Mouse (Mus musculus): Measurements from ENCODE around the gene Alad.

Gene Alad

DNA sequence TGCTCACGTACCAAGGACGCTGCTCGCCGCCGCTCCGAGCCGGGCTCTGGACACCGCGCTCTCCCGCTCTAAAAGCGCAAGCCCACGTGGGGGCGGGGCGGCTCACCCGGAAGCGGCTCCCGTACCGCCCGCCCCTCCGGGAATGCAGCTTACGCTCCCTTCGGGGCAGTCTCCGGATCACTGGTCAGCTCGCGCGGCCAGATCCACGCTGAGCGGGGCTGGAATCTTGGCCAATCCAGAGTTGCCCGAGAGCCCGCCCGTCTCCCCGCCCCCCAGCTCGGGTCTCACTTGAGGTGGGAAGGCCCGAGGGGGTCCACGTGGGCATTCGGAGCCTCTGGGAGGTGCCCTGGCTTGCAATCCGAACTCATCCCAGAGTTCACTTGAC lies at the start of gene Alad:
Gene Alad, minus strand, starts transcription at position 70 of the 385 bp plus-strand sequence.
- DNase-seq (ENCODE audit: low read depth): peak; percentile 86

DNA sequence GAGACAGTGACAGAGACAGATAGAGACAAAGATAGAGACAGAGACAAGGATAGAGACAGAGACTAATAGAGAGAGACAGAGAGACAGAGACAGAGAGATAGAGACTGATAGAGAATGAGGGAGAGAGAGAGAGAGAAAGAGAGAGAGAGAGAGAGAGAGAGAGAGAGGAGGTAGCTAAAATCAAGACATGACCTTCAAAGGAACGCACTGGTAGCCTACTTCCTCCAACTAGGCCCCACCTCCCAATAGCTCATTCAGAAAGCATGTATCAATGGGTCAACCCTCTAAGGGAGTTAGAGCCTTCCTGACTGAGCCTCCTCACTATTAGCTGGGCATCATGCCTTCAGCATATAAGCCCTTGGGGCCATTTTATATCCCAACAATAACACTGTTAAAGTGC lies 48.6 kb upstream of the Alad start:
- no peak for DNase-seq (ENCODE audit: low read depth)

DNA sequence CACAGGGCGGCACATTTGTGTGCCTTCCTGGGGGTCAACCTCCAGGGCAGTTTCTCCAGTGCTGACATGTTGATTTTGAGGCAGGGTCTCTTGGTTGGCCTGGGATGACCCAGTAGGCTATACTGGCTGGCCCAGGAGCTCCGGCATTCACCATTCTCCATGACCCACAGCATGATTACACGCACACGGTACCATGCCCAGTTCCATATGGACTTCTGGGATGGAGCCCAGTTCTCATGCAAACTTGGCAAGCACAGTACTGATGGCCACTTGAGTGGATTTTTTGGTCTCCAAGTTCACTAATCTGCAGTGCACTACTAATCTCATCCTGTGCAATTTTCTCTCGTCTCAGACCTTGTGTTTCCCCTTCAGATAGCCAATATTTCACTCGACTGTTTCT lies 48.0 kb upstream of the Alad start:
- DNase-seq (ENCODE audit: low read depth): no peak

DNA sequence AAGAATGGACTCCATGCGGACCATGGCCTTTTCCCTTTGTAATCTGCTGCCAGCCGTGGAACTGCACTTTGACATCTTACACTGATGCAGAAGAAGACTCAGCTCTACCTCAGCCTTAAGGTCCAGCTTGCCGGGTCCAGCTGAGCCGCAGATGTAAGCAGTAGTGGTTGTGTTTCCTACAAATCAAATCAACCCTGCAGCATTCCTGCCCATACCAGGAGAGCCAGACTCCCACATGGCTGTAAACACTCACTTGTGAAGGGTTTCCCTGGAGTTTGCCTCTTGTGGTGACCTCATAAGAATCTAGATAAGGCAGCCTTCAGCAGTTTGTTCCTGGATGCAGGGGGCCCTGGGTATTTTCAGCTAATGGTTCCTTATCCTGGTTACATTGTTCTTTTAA lies 46.8 kb upstream of the Alad start:
- DNase-seq (ENCODE audit: low read depth): no peak

DNA sequence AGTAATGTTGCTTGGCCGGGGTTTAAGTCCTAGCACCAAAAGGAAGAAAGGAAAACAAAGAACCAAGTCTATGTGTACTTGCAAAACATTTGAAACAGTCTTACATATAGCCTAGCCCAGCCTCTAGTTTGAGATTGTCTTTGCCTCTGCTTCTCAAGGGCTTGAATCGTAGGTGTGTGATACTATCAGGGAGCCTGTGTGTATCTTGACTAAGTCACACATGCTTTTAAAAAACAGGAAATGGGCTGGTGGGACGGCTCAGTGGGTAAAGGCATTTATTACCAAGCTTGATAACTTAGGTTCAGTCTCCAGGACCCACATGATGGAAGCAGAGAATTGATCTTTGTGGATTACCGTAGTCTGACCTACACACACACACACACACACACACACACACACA lies 42.3 kb upstream of the Alad start:
- no peak for DNase-seq (ENCODE audit: low read depth)

DNA sequence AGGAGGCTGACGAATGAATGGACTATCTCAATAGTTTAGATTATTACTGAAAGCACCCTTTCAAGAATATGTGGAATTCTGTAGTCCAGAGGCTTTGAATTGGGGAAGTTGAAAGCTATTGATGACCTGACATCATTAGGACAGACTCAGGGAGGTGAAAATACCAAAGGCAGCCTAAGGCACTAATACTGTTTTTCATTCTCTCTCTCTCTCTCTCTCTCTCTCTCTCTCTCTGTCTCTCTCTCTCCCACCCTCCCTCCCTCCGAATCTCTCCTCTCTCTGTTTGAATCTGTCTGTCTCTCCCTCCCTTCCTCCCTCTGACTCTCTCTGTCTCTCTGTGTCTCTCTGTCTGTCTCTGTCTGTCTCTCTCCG lies 41.9 kb upstream of the Alad start:
- DNase-seq (ENCODE audit: low read depth): no peak

DNA sequence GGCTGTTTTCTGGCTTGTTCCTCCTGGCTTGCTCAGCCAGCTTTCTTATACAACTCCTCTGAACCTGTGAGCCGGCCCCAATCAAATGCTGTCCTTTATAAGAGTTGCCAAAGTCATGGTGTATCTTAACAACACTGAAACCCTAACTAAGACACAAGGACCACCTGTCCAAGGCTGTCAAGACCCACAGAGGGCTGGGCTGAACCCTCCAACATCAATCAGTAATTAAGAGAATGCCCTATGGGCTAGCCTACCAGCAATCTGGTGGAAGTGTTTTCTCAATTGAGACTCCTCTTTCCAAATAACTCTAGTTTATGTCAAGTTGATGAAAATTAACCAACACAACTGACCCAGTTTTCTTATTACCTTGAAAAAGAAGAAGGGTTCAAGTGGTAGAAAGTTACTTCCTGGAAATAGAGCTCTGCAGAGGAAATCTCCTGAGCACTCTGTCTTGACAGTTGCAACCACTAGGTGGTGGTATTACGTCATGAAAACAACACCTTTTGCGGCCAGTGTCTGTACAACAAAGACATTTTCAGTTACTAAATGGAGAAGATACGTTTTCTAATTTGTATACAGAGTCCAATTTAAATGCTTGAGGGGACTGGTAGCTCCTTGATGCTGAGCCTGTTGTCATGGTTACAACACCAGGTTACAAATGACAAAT lies 41.4 kb upstream of the Alad start:
- peak; percentile 78 for DNase-seq (ENCODE audit: low read depth)

DNA sequence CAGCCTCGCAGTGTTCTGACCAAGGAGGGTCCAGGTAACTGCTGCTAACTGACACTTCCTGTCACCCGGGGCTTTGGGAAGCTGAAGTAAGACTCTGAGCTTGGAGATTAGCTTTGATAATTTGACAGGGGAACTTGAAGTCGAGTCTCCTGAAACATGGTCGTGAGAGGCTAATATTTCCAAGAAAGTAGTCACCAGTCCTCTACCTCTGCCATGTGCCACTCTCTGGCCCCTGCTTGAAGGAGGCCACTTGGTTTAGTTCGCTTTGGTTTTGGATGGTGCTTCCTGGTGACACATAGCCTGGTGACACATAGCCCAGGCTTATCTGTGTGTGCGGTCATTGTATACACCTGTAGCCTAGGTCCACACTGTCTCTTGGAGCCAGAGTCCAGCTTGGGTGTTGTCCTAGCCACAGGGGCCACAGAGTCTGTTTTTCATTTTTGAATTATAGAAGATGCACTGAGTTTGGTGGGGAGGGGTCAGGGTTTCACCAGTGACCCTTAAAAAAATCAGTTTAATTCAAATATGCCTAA lies 40.1 kb upstream of the Alad start, which contains the start of gene Rgs3:
Gene Rgs3, plus strand, starts transcription at position 51 of the 533 bp plus-strand sequence.
- DNase-seq (ENCODE audit: low read depth): no peak

DNA sequence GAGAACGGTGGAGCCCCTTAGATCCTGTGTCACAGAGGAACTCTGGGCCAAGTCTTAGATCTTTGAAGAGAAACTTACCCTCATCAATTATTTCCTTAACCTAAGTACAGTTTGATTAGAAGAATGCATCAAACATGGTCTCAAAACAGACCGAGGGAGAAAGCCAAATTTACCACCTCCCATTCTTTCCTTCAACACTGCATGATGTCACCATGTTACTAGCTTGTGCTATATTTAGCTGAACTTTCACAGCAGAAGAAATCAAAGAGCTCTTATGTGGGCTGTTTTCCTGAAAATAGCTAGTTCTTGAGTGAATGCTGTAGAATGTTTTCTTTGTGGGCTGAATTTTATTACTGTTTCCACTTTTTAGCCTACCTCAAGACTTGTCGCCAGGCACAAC lies 37.7 kb upstream of the Alad start:
- DNase-seq (ENCODE audit: low read depth): no peak

DNA sequence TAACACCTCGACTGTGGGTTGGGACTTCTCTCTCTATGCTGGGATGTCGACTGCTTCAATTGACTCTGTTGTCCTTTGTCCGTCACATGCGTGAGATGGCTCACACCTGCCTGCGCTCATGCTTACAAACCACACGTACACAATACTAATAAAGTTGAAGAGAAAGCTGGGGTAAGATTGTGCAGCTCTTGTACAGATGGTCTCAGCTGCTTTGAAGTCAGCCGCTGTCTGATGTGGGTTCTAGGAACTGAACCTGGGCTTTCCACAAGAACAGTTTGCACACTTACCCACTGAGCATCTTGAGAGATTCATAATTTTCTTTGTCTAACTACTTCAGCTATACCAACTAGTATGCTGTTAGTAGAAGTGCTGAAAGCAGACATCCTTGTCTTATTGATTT lies 32.2 kb upstream of the Alad start:
- DNase-seq (ENCODE audit: low read depth): no peak

DNA sequence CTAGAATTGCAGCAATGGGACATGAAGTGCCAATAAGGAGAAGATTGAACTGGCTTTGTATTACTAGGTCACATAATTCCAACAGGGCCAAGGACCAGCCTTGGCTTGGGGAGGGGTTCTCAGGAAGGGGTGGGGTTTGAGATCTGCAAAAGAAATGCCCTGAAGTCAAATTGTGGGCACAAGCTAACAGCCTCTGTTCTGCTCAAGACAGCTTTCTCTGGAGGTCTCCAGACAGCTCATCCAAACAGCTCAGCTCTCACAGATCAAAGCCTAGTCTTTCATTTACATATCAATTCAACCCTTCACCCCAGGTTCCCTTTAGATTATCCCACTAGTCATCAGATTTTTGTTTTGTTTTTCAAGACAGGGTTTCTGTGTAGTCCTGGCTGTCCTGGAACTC lies 25.1 kb upstream of the Alad start:
- DNase-seq (ENCODE audit: low read depth): no peak

DNA sequence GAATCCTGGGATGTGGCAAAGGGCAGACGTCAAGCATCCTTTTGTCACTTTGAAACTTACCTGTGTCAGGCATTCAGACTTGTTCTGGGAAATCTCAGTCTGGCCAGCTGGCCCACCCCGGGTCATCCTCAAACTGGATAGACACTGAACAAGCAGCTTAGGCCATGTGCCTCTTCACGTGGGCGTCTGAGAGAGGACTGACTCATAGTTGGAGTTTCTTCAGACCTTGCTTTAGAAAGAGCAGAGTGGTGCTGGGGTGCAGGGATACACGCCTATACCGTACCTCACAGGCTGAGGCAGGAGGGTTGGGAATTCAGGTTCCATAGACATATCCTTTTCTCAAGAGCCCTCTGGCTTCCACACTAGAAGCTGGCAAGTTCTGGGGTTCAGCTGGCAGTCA lies 24.1 kb upstream of the Alad start:
- no peak for DNase-seq (ENCODE audit: low read depth)

DNA sequence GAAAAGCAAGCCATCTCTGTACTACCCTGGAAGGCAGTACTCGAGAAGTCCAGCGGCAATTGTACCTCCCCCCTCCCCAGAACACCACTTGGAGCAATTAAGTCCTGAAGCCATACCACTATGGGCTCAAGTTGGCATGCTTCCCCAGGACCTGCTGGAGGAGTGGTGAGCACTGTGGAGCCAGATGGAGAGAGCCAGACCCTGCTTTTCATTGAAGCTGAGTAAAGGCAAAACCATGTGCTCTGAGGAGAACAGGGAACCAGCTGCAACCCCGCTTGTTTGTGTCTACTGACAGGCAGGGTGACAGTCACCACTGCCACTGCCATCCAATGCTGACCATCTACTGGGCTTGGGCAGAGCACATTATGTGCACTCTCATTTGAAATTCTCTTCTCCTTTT lies 22.1 kb upstream of the Alad start:
- no peak for DNase-seq (ENCODE audit: low read depth)

DNA sequence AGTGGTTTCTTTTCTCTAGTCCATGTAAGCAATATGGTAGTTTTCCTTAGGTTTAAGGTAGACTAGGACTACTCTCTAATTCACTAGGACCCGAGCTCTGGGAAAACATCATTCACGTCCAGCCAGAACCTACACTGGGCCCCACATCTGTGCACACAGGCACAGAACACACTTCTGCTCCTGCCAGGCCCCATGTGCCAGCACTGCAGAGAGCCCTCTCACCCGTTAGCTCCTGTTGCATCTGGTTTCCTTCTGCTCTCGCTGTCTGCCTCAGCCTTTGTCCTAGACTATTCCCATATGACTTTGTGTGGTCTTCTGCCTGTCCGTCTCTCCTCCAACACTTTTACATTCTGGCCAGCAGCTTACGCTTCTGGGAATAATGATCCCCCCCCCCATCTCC lies 14.0 kb upstream of the Alad start:
- DNase-seq (ENCODE audit: low read depth): no peak

DNA sequence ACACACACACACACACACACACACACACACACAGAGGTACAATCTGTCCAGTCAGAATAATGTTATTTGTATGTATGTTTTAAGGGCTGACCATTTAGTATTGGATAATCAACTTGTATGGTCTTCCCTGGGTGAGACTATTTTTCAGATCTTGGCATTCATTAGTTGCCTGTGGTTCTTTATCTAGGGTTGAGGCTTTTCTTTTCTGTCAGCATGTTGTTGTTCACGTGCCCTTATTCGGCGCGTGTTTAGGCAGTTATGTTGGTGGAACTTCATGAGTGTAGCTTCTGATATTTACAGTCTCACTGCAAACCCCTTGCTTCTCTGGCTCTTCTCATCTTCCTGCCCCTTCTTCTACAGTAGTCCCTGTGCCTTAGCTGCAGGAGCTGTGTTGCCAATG lies 7.9 kb upstream of the Alad start:
- DNase-seq (ENCODE audit: low read depth): no peak

DNA sequence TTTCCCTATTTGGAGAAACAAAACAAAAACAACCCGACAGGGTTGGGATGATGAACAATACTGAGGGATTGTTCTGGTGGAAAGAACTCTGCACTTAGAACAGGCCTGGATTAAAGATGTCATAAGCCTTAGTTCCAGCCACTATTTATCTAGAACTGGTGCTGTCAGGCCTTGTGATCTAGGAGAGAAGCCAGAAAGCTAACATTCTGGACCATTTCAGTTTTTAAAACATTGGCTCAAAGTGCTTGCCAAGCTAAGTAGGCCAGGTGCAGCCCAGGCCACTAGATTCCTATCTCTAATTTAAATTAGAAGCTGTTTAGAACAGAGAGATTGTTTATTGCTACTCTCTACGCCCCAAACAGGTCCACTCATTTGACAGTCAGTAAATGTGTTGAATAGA lies 6.5 kb upstream of the Alad start:
- DNase-seq (ENCODE audit: low read depth): no peak

DNA sequence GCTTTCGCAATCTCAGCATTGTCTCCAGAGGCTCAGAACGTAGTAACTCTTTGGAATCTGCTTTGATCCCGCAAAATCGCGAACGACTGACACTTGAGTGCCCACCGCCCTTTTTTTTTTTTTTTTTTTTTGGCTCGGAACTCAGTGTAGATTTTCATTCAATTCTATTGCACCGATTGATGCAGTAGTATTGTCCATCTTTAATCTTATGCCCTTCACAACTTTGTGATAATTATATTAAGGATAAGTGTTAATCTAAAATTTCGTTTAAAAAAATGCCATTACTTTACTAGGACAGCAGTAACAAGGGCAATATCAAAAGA lies 5.7 kb upstream of the Alad start:
- DNase-seq (ENCODE audit: low read depth): no peak

DNA sequence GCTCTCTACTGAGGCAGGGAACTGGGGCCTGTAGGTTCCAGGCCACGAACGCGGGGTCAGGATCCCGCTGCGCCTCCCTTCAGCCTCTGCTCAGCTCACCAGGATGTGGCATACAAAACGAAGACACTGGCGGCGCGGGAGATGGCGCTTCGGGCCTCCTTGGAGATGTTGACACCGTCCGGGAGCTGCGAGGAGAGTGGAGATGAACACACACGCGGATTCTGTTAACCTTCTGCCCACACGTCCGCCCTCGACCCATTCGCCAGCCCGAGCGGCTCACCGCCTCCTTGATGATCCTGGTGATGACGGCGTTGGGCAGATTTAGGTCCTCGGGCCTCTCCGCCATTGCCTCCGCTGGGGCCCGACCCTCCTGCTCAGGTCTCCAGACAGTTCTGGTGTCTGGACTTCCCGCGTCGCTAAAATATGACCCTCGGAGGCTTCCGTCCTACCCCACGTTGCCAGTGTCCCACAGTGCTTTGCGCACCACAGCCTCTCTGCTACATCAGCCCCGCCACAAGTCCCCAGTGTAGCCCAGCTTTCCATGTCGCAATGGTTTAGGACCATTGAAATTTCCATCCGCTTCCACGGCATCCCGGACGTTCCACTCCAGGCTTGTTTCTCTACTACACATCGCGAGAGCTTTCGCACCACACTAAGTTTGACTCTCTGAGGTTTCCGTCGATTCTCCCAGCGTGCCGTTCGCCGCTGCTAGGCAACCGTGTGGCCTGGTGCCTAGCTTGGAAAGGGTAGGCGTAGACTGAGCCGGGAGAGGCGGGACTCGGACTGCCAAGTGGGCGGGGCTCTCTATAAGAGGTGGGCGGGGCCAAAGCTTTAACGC lies 5.2 kb upstream of the Alad start, which contains the start of the genes Pole3 and 4933430I17Rik:
Gene Pole3, minus strand, starts transcription at position 418 of the 838 bp plus-strand sequence.
Gene 4933430I17Rik, plus strand, starts transcription at position 719 of the 838 bp plus-strand sequence.
- peak; percentile 96 for DNase-seq (ENCODE audit: low read depth)

DNA sequence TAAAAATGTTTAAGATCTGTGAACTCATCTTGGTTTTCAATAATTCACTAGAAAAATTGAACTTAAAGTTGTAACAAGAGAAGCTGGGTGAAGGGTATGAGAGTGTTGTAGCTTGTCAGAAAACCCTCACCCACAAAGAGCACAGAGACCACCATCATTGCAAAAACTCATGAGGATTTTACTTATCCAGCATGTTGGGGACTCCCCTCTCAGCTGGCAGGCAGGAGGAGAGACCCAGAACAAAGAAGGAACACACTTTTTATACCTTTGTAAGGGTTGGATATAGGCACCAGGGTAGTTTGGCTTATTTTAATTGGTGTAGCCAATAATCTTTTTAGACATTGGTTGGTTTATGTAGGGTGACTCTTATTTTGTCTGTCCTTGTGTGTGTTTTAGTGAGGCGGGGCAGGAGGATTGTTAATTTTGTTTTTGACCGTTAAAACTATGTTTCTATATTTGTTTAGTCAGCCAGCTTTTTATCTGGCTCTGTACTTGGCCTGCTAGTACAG lies 1.2 kb upstream of the Alad start:
- DNase-seq (ENCODE audit: low read depth): no peak

DNA sequence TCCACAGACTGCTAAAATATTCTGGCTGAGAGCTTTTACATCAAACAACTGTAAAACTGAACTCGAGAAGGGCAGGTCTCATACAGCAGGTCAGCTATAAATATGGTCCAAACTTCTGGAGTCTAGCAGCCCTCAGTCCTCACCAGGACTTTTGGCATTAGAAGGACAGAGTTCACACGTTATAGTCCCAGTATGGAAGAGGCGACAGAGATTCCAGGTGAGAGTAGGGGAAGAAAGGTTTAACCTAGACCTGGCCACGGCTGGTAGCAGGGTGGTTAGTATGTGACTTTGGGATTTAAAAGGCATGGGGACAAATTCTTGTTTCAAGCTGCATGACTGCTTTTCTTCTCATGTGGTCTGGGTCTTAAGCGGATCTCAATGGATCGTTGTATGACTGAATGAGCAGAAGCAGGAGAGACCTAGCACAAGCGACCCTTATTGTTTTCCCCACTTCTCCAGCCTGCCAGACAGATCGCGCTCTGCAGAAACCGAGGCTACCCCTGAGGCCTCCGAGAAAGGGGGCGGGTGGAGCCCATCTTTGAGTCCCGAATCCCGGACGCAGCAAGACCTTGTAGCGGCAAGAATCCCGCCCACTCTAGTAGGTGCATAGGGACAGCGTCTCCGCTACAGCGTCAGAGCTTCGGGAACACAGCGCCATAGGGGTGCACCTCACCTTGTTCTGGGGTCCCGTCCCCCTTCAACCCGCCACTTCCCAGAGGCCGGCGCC lies 433 bp downstream of the Alad start:
- DNase-seq (ENCODE audit: low read depth): no peak

DNA sequence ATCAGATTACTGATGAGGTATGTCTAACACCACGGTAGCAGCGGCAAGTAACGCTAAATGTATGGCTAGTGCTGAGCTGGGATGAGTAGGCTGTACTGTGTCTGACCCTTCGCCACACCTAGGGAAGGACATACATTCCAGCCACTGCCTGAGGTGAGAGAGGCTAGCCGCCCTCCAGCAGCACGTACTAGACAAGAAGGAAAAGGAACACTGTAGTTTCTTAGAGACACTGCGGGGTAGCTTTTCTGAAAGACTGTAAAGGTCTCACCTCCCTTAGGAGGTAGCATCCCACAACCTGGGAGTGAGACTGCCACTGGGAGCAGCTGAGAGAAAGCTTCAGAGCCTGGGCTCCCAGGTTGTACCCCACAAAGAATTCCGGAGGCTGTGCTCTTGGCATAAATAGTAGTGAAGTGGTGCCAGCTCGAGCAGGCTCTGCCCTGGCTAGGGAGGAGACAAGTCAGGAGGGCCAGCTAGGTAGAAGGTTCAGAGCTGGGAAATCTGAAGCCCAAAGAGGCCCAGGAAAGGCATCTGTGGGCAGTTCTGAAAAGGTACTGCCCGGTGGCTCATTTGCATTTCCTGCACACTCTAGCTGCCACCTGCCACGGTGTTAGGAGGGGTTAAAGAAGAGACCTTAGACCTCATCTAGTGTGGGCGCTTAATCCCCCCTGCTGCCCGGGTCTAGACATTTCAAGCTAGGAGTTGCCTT lies 1.1 kb downstream of the Alad start:
- DNase-seq (ENCODE audit: low read depth): no peak

All from c-Kit-positive CD71-negative TER-119-negative erythroid progenitor cells, embryonic 14.5 days (primary cell).